8 mouse cellular contexts compared by ENCODE assay signal in the genomic region with DNA sequence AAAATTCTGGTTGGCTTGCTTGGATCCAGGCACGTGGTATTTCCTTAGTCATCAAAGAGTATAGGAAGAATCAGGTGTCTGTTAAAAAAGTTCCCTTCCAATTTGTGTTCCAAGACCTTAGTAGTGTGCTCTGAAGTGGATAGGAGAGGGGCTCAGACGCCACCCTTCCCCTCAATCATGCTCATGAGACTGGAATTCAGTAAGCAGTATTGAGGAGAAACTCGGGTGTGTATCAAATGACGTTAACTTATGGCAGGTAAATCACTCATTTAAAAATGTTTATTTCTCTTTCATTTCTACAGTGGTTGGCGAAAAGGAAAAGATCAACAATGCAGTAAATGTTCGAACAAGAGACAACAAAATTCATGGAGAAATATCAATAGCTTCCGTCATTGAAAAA. TPM values are rescaled to one million over a fixed set of nuclear protein-coding genes. Genes with fewer than 3 reads are reported as not detected.
DNase-seq lines count a peak whose midpoint lies in the region; ATAC-seq lines count a peak whose summit lies in the region.

A gene (plus strand): TSS at position 301 of the 400 bp plus-strand sequence.

- no peak within 1 kb of the TSS for H3K4me3 ChIP-seq in forebrain, embryonic 11.5 days (ENCODE audit: low read depth, low read length)
- no peak within 1 kb of the TSS for H3K4me3 ChIP-seq in hindbrain, embryonic 12.5 days
- no peak within 1 kb of the TSS for H3K4me3 ChIP-seq in liver, embryonic 13.5 days (replicated peaks)

- DNase-seq in urinary bladder, adult 2 months (ENCODE audit: low spot score) = no peak
- DNase-seq in urinary bladder, postnatal 25 days (ENCODE audit: low spot score) = no peak
- DNase-seq in forebrain, embryonic 11.5 days (ENCODE audit: low spot score) = no peak
- DNase-seq in liver, embryonic 13.5 days = no peak
- DNase-seq in right cerebral cortex, adult 18-20 months = no peak
- DNase-seq in cerebellum, adult 18-20 months = no peak
- DNase-seq in kidney, postnatal 36 days = no peak

- no peak within 1 kb of the TSS for H3K4me2 ChIP-seq in forebrain, embryonic 11.5 days (ENCODE audit: low read depth, low read length, severe bottlenecking)
- no peak within 1 kb of the TSS for H3K4me2 ChIP-seq in hindbrain, embryonic 12.5 days (replicated peaks)
- H3K4me2 ChIP-seq in liver, embryonic 13.5 days = no peak within 1 kb of the TSS

- H3K4me1 ChIP-seq in forebrain, embryonic 11.5 days (replicated peaks; ENCODE audit: control insufficient read depth, insufficient read depth, low read length) = peaks cover 6% of the 10 kb centered on the region; the same call in 1 of the 2 replicates
- peaks cover 13% of the 10 kb centered on the region for H3K4me1 ChIP-seq in hindbrain, embryonic 12.5 days
- H3K4me1 ChIP-seq in liver, embryonic 13.5 days (replicated peaks) = peaks cover 22% of the 10 kb centered on the region

- no peak for ATAC-seq in forebrain, embryonic 11.5 days (replicated peaks; ENCODE audit: low FRiP score)
- no peak for ATAC-seq in hindbrain, embryonic 12.5 days (ENCODE audit: low FRiP score)
- ATAC-seq in liver, embryonic 13.5 days (ENCODE audit: low read depth) = no peak

- WGBS in forebrain, embryonic 11.5 days = 89% methylated on average over 7 of the region's 7 CpGs
- 92% methylated on average over 7 of the region's 7 CpGs for WGBS in hindbrain, embryonic 12.5 days
- WGBS in liver, embryonic 13.5 days (ENCODE audit: insufficient replicate concordance) = 79% methylated on average over 7 of the region's 7 CpGs

- no peak within 1 kb of the TSS for H3K9ac ChIP-seq in forebrain, embryonic 11.5 days (ENCODE audit: low read length)
- H3K9ac ChIP-seq in hindbrain, embryonic 12.5 days = no peak within 1 kb of the TSS
- no peak within 1 kb of the TSS for H3K9ac ChIP-seq in liver, embryonic 13.5 days

- no peak within 1 kb of the TSS for H3K27ac ChIP-seq in forebrain, embryonic 11.5 days (ENCODE audit: low read depth, low read length)
- H3K27ac ChIP-seq in hindbrain, embryonic 12.5 days = no peak within 1 kb of the TSS
- no peak within 1 kb of the TSS for H3K27ac ChIP-seq in liver, embryonic 13.5 days

- H3K9me3 ChIP-seq in forebrain, embryonic 11.5 days (ENCODE audit: control insufficient read depth, low read length) = no peaks in the 10 kb centered on the region
- H3K9me3 ChIP-seq in hindbrain, embryonic 12.5 days (replicated peaks) = no peaks in the 10 kb centered on the region
- H3K9me3 ChIP-seq in liver, embryonic 13.5 days (replicated peaks) = no peaks in the 10 kb centered on the region

- H3K27me3 ChIP-seq in forebrain, embryonic 11.5 days (ENCODE audit: control insufficient read depth, insufficient read depth, low read length) = no peaks in the 10 kb centered on the region
- H3K27me3 ChIP-seq in hindbrain, embryonic 12.5 days = no peaks in the 10 kb centered on the region
- no peaks in the 10 kb centered on the region for H3K27me3 ChIP-seq in liver, embryonic 13.5 days

- no peaks in the 10 kb centered on the region for H3K36me3 ChIP-seq in forebrain, embryonic 11.5 days (ENCODE audit: control insufficient read depth, insufficient read depth, low read length)
- peaks cover 20% of the 10 kb centered on the region for H3K36me3 ChIP-seq in hindbrain, embryonic 12.5 days
- peaks cover 60% of the 10 kb centered on the region for H3K36me3 ChIP-seq in liver, embryonic 13.5 days

RNA-seq across cellular contexts. Expression of the gene that starts here (rescaled TPM):
- polyA plus RNA-seq in urinary bladder, adult 2 months (2012; rRNA removed) = 83.6 and 112 TPM in 2 replicates
- 65.9 and 69.6 TPM in 2 replicates for polyA plus RNA-seq in forebrain, embryonic 11.5 days (2014; fragmentation: Nextera tagmentation; extraction: Ambion mirVana)
- 61.5 and 71.8 TPM in 2 replicates for polyA plus RNA-seq in hindbrain, embryonic 12.5 days (2016; fragmentation: Nextera tagmentation; extraction: Ambion mirVana)
- polyA plus RNA-seq in liver, embryonic 13.5 days (2015; fragmentation: Nextera tagmentation; extraction: Ambion mirVana) = 32.6 and 35.2 TPM in 2 replicates
